Comparison of ENCODE assay signal across 8 mouse cellular contexts in the genomic region with DNA sequence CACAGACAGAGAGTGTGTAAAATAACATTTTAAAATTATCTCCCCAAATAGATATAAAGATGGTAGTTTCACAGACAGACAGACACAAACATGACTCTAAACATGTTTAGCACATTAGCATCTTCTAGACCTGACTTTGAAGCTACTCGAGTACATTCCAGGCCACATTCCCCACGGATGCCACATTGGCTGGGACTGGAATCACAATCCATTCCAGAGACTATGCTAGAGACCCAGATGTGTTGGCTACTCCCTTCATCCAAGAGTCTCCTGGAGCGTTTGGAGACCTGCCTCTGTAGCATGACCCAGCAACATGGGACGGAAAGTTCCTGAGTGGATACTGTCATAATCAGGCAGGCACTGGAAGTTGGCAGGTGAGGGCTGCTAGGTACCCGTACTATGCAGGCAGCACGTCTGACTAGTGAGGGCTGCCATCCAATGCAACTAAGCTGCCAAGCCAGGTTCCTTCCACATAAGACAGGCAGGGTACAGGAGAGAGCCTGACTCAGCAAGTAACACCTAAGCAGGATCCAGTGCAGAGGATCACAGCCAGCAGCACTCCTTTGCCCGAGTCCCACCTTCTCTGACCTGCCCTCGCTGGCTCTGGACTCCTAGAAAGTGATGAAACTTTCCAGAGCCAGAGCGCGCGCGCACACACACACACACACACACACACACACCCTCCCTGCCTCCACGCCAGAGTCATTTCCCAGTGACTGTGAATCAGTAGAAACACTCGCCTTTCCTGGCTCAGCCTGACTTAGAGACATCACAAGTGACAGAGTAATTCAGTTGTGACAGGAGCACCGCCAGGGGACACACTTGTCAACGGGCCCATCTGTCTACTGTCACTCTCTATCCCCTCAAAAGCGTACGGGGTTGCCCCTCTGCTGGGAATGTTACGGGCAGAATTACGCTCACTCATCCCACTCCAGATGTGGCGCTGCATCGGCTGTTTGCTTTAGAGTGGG.
DNase-seq lines count a peak whose midpoint lies in the region; ATAC-seq lines count a peak whose summit lies in the region.

No protein-coding gene starts in this region.

- H3K9me3 ChIP-seq in hindbrain, embryonic 13.5 days, result no peaks in the 10 kb centered on the region
- H3K9me3 ChIP-seq in neural tube, embryonic 12.5 days, result no peaks in the 10 kb centered on the region

- H3K9ac ChIP-seq in hindbrain, embryonic 13.5 days, result no peak overlapping the region
- no peak overlapping the region for H3K9ac ChIP-seq in neural tube, embryonic 12.5 days

- no peaks in the 10 kb centered on the region for H3K36me3 ChIP-seq in hindbrain, embryonic 13.5 days
- H3K36me3 ChIP-seq in neural tube, embryonic 12.5 days, result no peaks in the 10 kb centered on the region

- peak; percentile 22 to 39 for DNase-seq in cerebellum, postnatal 25 days
- DNase-seq in cerebellum, adult 11 months, result no peak
- peak; percentile 37 for DNase-seq in forelimb bud, embryonic 11.5 days (ENCODE audit: low read depth, low spot score)
- peak; percentile 30 for DNase-seq in liver
- no peak for DNase-seq in thymus, postnatal 14 days
- DNase-seq in cerebellum, adult 9-11 months, result no peak

- peaks cover 13% of the 10 kb centered on the region for H3K4me1 ChIP-seq in hindbrain, embryonic 13.5 days (replicated peaks)
- 0 out of 2 replicates have a peak, but pooled peaks cover 4% of the 10 kb centered on the region for H3K4me1 ChIP-seq in neural tube, embryonic 12.5 days

- H3K27ac ChIP-seq in hindbrain, embryonic 13.5 days, result no peak overlapping the region
- no peak overlapping the region for H3K27ac ChIP-seq in neural tube, embryonic 12.5 days

- H3K27me3 ChIP-seq in hindbrain, embryonic 13.5 days, result no peaks in the 10 kb centered on the region
- no peaks in the 10 kb centered on the region; the same call in 1 of the 2 replicates for H3K27me3 ChIP-seq in neural tube, embryonic 12.5 days (replicated peaks)

- 55% methylated on average over 22 of the region's 22 CpGs for WGBS in hindbrain, embryonic 13.5 days
- WGBS in neural tube, embryonic 12.5 days, result 58% methylated on average over 22 of the region's 22 CpGs

- peak; percentile 73 for ATAC-seq in hindbrain, embryonic 13.5 days (ENCODE audit: low FRiP score)
- 0 out of 2 replicates have a peak, but pooled peaks have one; percentile 33 for ATAC-seq in neural tube, embryonic 12.5 days (ENCODE audit: low FRiP score, low read depth)

- peak overlapping the region; percentile 31; the same call in 1 of the 2 replicates for H3K4me2 ChIP-seq in hindbrain, embryonic 13.5 days
- H3K4me2 ChIP-seq in neural tube, embryonic 12.5 days (replicated peaks), result peak overlapping the region; percentile 14

- H3K4me3 ChIP-seq in hindbrain, embryonic 13.5 days, result no peak overlapping the region
- H3K4me3 ChIP-seq in neural tube, embryonic 12.5 days, result no peak overlapping the region

Comparison
In these comparisons a context has a peak if more than half of its experiments do, and no peak if none do; other contexts are left out.
1. DNase-seq: peak in cerebellum, postnatal 25 days (2 of 2), forelimb bud, embryonic 11.5 days (single experiment) and liver (single experiment); none in cerebellum, adult 11 months (single experiment), thymus, postnatal 14 days (single experiment) and cerebellum, adult 9-11 months (single experiment).